In genomic region chr12:111386642-111387120, GRCm38 (mm10) we compare ENCODE assay signal across 10 mouse cellular contexts. TPM values are rescaled to one million over a fixed set of nuclear protein-coding genes. Genes with fewer than 3 reads are reported as not detected.
DNase-seq lines count a peak whose midpoint lies in the region; ATAC-seq lines count a peak whose summit lies in the region.
"Had no signal": no experiment of that assay in that cellular context is flagged by ENCODE, and none has a peak within 500 bp of the region (broad histone marks: within the 10 kb centered on the region; RNA-seq: fewer than 3 reads in every experiment).

No protein-coding gene starts in this region.

- no peak for ATAC-seq in forebrain, embryonic 13.5 days
- ATAC-seq in heart, embryonic 13.5 days (ENCODE audit: extremely low read depth, insufficient number of reproducible peaks, low FRiP score, low TSS enrichment) = peak; percentile 66; the same call in 1 of the 2 replicates
- ATAC-seq: midbrain, embryonic 13.5 days had no signal

- peaks cover 10% of the 10 kb centered on the region; the same call in 1 of the 2 replicates for H3K4me1 ChIP-seq in forebrain, embryonic 10.5 days
- no peaks in the 10 kb centered on the region for H3K4me1 ChIP-seq in forebrain, embryonic 13.5 days
- peaks cover 14% of the 10 kb centered on the region for H3K4me1 ChIP-seq in heart, embryonic 13.5 days
- H3K4me1 ChIP-seq: midbrain, embryonic 13.5 days had no signal

- no peak overlapping the region for H3K4me3 ChIP-seq in forebrain, embryonic 10.5 days
- H3K4me3 ChIP-seq in forebrain, embryonic 13.5 days = no peak overlapping the region
- H3K4me3 ChIP-seq in heart, embryonic 13.5 days = no peak overlapping the region
- H3K4me3 ChIP-seq in macrophage (ENCODE audit: inconsistent target) = no peak overlapping the region
- H3K4me3 ChIP-seq: midbrain, embryonic 13.5 days had no signal

- H3K36me3 ChIP-seq in forebrain, embryonic 10.5 days (replicated peaks) = no peaks in the 10 kb centered on the region
- no peaks in the 10 kb centered on the region for H3K36me3 ChIP-seq in forebrain, embryonic 13.5 days (ENCODE audit: poor library complexity, severe bottlenecking)
- no peaks in the 10 kb centered on the region for H3K36me3 ChIP-seq in heart, embryonic 13.5 days
- H3K36me3 ChIP-seq in macrophage (ENCODE audit: inconsistent target) = no peaks in the 10 kb centered on the region
- H3K36me3 ChIP-seq: midbrain, embryonic 13.5 days had no signal

- H3K4me2 ChIP-seq in forebrain, embryonic 13.5 days = no peak overlapping the region
- H3K4me2 ChIP-seq in heart, embryonic 13.5 days = peak overlapping the region; percentile 33; the same call in 1 of the 2 replicates
- H3K4me2 ChIP-seq: midbrain, embryonic 13.5 days had no signal

- no peaks in the 10 kb centered on the region for H3K9me3 ChIP-seq in forebrain, embryonic 10.5 days
- no peaks in the 10 kb centered on the region for H3K9me3 ChIP-seq in forebrain, embryonic 13.5 days (replicated peaks)
- H3K9me3 ChIP-seq in heart, embryonic 13.5 days = no peaks in the 10 kb centered on the region; the same call in 1 of the 2 replicates
- H3K9me3 ChIP-seq: midbrain, embryonic 13.5 days had no signal

- no peaks in the 10 kb centered on the region for H3K27me3 ChIP-seq in forebrain, embryonic 10.5 days (ENCODE audit: poor library complexity, severe bottlenecking)
- H3K27me3 ChIP-seq in forebrain, embryonic 13.5 days = no peaks in the 10 kb centered on the region
- H3K27me3 ChIP-seq in heart, embryonic 13.5 days (replicated peaks) = no peaks in the 10 kb centered on the region
- H3K27me3 ChIP-seq: midbrain, embryonic 13.5 days had no signal

- H3K27ac ChIP-seq in forebrain, embryonic 10.5 days = 0 out of 2 replicates have a peak overlapping the region, but pooled peaks have one; percentile 7
- no peak overlapping the region for H3K27ac ChIP-seq in forebrain, embryonic 13.5 days
- H3K27ac ChIP-seq in heart, embryonic 13.5 days (replicated peaks) = peak overlapping the region; percentile 72
- 0 out of 2 replicates have a peak overlapping the region, but pooled peaks have one; percentile 15 for H3K27ac ChIP-seq in macrophage
- H3K27ac ChIP-seq: midbrain, embryonic 13.5 days had no signal

- no peaks in the 10 kb centered on the region for H3K79me2 ChIP-seq in macrophage (ENCODE audit: inconsistent target)

- DNase-seq in forebrain, embryonic 10.5 days (ENCODE audit: extremely low spot score, low spot score) = no peak
- DNase-seq in kidney, postnatal 36 days = peak; percentile 72 to 89
- DNase-seq in thymus, postnatal 4 days = no peak
- DNase-seq in left cerebral cortex, postnatal 4 days = no peak
- no peak for DNase-seq in gastrocnemius, adult 8-10 months (ENCODE audit: low spot score in 2 of 2)

- intact Hi-C loops in left cerebral cortex, postnatal 4 days (cut with DNase I) = no loop called here

- no peak overlapping the region; the same call in 1 of the 2 replicates for H3K9ac ChIP-seq in forebrain, embryonic 13.5 days
- H3K9ac ChIP-seq in heart, embryonic 13.5 days = 0 out of 2 replicates have a peak overlapping the region, but pooled peaks have one; percentile 14
- H3K9ac ChIP-seq: midbrain, embryonic 13.5 days had no signal

- 77% methylated on average over 8 of the region's 8 CpGs for WGBS in forebrain, embryonic 10.5 days
- 80% methylated on average over 8 of the region's 8 CpGs for WGBS in forebrain, embryonic 13.5 days
- 28% methylated on average over 8 of the region's 8 CpGs for WGBS in heart, embryonic 13.5 days
- 29% methylated on average over 8 of the region's 8 CpGs for WGBS in macrophage (ENCODE audit: missing documents)

RNA-seq across cellular contexts. Expression of gene Cdc42bpb, which starts 9.2 kb away (rescaled TPM):
- 30.1 and 30.3 TPM in 2 replicates for polyA plus RNA-seq in forebrain, embryonic 10.5 days (2016; fragmentation: Nextera tagmentation; extraction: Ambion mirVana)
- polyA plus RNA-seq in forebrain, embryonic 13.5 days (2015; fragmentation: Nextera tagmentation; extraction: Ambion mirVana) = 25.1 and 34.0 TPM in 2 replicates
- 22.8 and 26.2 TPM in 2 replicates for polyA plus RNA-seq in heart, embryonic 13.5 days (2015; fragmentation: Nextera tagmentation; extraction: Ambion mirVana)
- total RNA-seq in macrophage (2018; cell fraction: chromatin; rRNA removed) = 100 to 1,000 TPM in 23 of 26 experiments, 10 to 100 TPM in 3; 85.6 to 266 (median 132) TPM
- 10 to 100 TPM; 29.5 to 63.6 (median 45.5) TPM for total RNA-seq in macrophage (2018; cell fraction: cytosol; rRNA removed)
- 100 to 1,000 TPM in 13 of 26 experiments, 10 to 100 TPM in 13; 64.9 to 177 (median 101) TPM for total RNA-seq in macrophage (2018; cell fraction: nucleus; rRNA removed)
- 42.2 to 86.3 TPM (median 42.7 TPM) in 3 replicates for polyA plus RNA-seq in macrophage (2018)
- 100 to 1,000 TPM; 153 to 168 TPM for total RNA-seq in left cerebral cortex, postnatal 4 days (2021)
- total RNA-seq in gastrocnemius, adult 8-10 months (2022) = 10 to 100 TPM; 13.7 to 18.7 (median 14.9) TPM

RNA-seq across cellular contexts. Expression of gene Lbhd2, which starts 19.9 kb away (rescaled TPM):
- 0.25 TPM in 1 of 2 replicates, not detected in the other for polyA plus RNA-seq in forebrain, embryonic 10.5 days (2016; fragmentation: Nextera tagmentation; extraction: Ambion mirVana)
- 0.35 and 1.0 TPM in 2 replicates for polyA plus RNA-seq in forebrain, embryonic 13.5 days (2015; fragmentation: Nextera tagmentation; extraction: Ambion mirVana)
- polyA plus RNA-seq in heart, embryonic 13.5 days (2015; fragmentation: Nextera tagmentation; extraction: Ambion mirVana) = 0.53 and 0.55 TPM in 2 replicates
- not detected for total RNA-seq in macrophage (2018; cell fraction: chromatin; rRNA removed)
- not detected for total RNA-seq in macrophage (2018; cell fraction: cytosol; rRNA removed)
- total RNA-seq in macrophage (2018; cell fraction: nucleus; rRNA removed) = not detected
- polyA plus RNA-seq in macrophage (2018) = not detected in 3 replicates
- total RNA-seq in left cerebral cortex, postnatal 4 days (2021) = 1 to 10 TPM; 1.4 to 4.0 TPM
- total RNA-seq in gastrocnemius, adult 8-10 months (2022) = not detected
- polyA plus RNA-seq: embryonic facial prominence, embryonic 11.5 days; midbrain, embryonic 13.5 days had no signal

RNA-seq across cellular contexts. Expression of gene Exoc3l4, which starts 30.1 kb away (rescaled TPM):
- polyA plus RNA-seq in forebrain, embryonic 10.5 days (2016; fragmentation: Nextera tagmentation; extraction: Ambion mirVana) = 5.2 and 5.6 TPM in 2 replicates
- polyA plus RNA-seq in forebrain, embryonic 13.5 days (2015; fragmentation: Nextera tagmentation; extraction: Ambion mirVana) = 1.2 and 2.3 TPM in 2 replicates
- 10.2 and 10.8 TPM in 2 replicates for polyA plus RNA-seq in heart, embryonic 13.5 days (2015; fragmentation: Nextera tagmentation; extraction: Ambion mirVana)
- total RNA-seq in macrophage (2018; cell fraction: chromatin; rRNA removed) = 100 to 1,000 TPM in 1 of 26 experiments, 10 to 100 TPM in 23, 1 to 10 TPM in 2; 9.1 to 109 (median 30.7) TPM
- 10 to 100 TPM in 20 of 26 experiments, 1 to 10 TPM in 6; 7.8 to 73.6 (median 15.0) TPM for total RNA-seq in macrophage (2018; cell fraction: cytosol; rRNA removed)
- total RNA-seq in macrophage (2018; cell fraction: nucleus; rRNA removed) = 100 to 1,000 TPM in 4 of 26 experiments, 10 to 100 TPM in 20, 1 to 10 TPM in 2; 8.3 to 170 (median 42.3) TPM
- polyA plus RNA-seq in macrophage (2018) = 8.0 to 13.2 TPM (median 12.5 TPM) in 3 replicates
- total RNA-seq in left cerebral cortex, postnatal 4 days (2021) = 1 to 10 TPM in 1 of 2 experiments, under 1 TPM in 1; 0.62 to 1.6 TPM
- total RNA-seq in gastrocnemius, adult 8-10 months (2022) = 1 to 10 TPM in 3 of 4 experiments, under 1 TPM in 1; 0.72 to 3.2 (median 2.7) TPM

RNA-seq across cellular contexts. Expression of gene Tnfaip2, which starts 55.6 kb away (rescaled TPM):
- 2.1 and 4.4 TPM in 2 replicates for polyA plus RNA-seq in forebrain, embryonic 10.5 days (2016; fragmentation: Nextera tagmentation; extraction: Ambion mirVana)
- polyA plus RNA-seq in forebrain, embryonic 13.5 days (2015; fragmentation: Nextera tagmentation; extraction: Ambion mirVana) = 0.60 and 1.2 TPM in 2 replicates
- 6.0 and 10.6 TPM in 2 replicates for polyA plus RNA-seq in heart, embryonic 13.5 days (2015; fragmentation: Nextera tagmentation; extraction: Ambion mirVana)
- over 10,000 TPM in 4 of 26 experiments, 1,000 to 10,000 TPM in 18, 100 to 1,000 TPM in 4; 785 to 11,990 (median 4,844) TPM for total RNA-seq in macrophage (2018; cell fraction: chromatin; rRNA removed)
- total RNA-seq in macrophage (2018; cell fraction: cytosol; rRNA removed) = 1,000 to 10,000 TPM in 8 of 26 experiments, 100 to 1,000 TPM in 18; 279 to 3,779 (median 516) TPM
- 1,000 to 10,000 TPM in 19 of 26 experiments, 100 to 1,000 TPM in 7; 417 to 7,545 (median 2,584) TPM for total RNA-seq in macrophage (2018; cell fraction: nucleus; rRNA removed)
- polyA plus RNA-seq in macrophage (2018) = 127 to 339 TPM (median 289 TPM) in 3 replicates
- under 1 TPM; 0.38 to 0.50 TPM for total RNA-seq in left cerebral cortex, postnatal 4 days (2021)
- total RNA-seq in gastrocnemius, adult 8-10 months (2022) = 10 to 100 TPM; 17.0 to 41.0 (median 32.6) TPM

Comparison
In these comparisons a context has a peak if more than half of its experiments do, and no peak if none do; other contexts are left out.
1. DNase-seq: peak in kidney, postnatal 36 days (2 of 2); none in forebrain, embryonic 10.5 days (single experiment), thymus, postnatal 4 days (single experiment), left cerebral cortex, postnatal 4 days (single experiment) and gastrocnemius, adult 8-10 months (0 of 2).